Mouse (Mus musculus): ENCODE results near the gene Cd83. TPM values are rescaled to one million over a fixed set of nuclear protein-coding genes. Genes with fewer than 3 reads are reported as not detected.

The Cd83 gene
- total RNA-seq, 2 experiments from 2014 or later, result not detected

Other genes starting within 250 kb of the Cd83 start
- 17.1 and 19.3 TPM in 2 replicates for gene Mcur1, start 224.6 kb upstream of the Cd83 start, total RNA-seq (2014; fragmentation: Nextera tagmentation)
- 12.4 TPM in 2 replicates for gene Mcur1, start 224.6 kb upstream of the Cd83 start, total RNA-seq (2017)
- not detected in 2 replicates for gene Rnf182, start 169.1 kb upstream of the Cd83 start, total RNA-seq (2014; fragmentation: Nextera tagmentation)
- gene Rnf182, start 169.1 kb upstream of the Cd83 start, total RNA-seq (2017), result not detected in 2 replicates